Mouse (Mus musculus) embryonic fibroblast, embryonic 13.5 days (primary cell): ENCODE results near the gene Kdm5a.

Experiments
- CTCF ChIP-seq: IDR thresholded peaks from 2 replicates; pipeline ENCODE4 v1.5.1; 2011; ENCODE audit warnings: mild to moderate bottlenecking, control low read depth, low read length, moderate library complexity, borderline replicate concordance; ENCODE audit not compliant: insufficient read depth
- POLR2A ChIP-seq: IDR thresholded peaks from 2 replicates; pipeline ENCODE4 v1.6.1; 2011; ENCODE audit warnings: low read depth, mild to moderate bottlenecking, control low read depth, low read length, moderate library complexity

GRCm38 (mm10) chr6:120457751-120458150 lies 93.8 kb downstream of the Kdm5a start:
- TF ChIP-seq CTCF: no peak
- TF ChIP-seq POLR2A: no peak
